In genomic region chr7:16412220-16412896, GRCm38 (mm10) we compare ENCODE assay signal across 17 mouse cellular contexts. TPM values are rescaled to one million over a fixed set of nuclear protein-coding genes. Genes with fewer than 3 reads are reported as not detected.
DNase-seq lines count a peak whose midpoint lies in the region; ATAC-seq and TF ChIP-seq lines count a peak whose summit lies in the region.
"Had no signal": no experiment of that assay in that cellular context is flagged by ENCODE, and none has a peak within 500 bp of the region (broad histone marks: within the 10 kb centered on the region; RNA-seq: fewer than 3 reads in every experiment).

No protein-coding gene starts in this region.

- 0 out of 2 replicates have a peak overlapping the region, but pooled peaks have one; percentile 3 for H3K27ac ChIP-seq in gastrocnemius, adult 2 months
- peak overlapping the region; percentile 33; the same call in 1 of the 2 replicates for H3K27ac ChIP-seq in neural tube, embryonic 13.5 days (replicated peaks)
- H3K27ac ChIP-seq in neural tube, embryonic 15.5 days (replicated peaks) = no peak overlapping the region
- no peak overlapping the region for H3K27ac ChIP-seq in lung, postnatal 0 days (ENCODE audit: low read length)
- H3K27ac ChIP-seq: hindbrain, embryonic 15.5 days had no signal

- TF ChIP-seq EP300 in lung, postnatal 0 days (IDR thresholded peaks at IDR 0.05) = no peak

- peaks cover 16% of the 10 kb centered on the region for H3K4me1 ChIP-seq in neural tube, embryonic 13.5 days (replicated peaks)
- peaks cover 24% of the 10 kb centered on the region for H3K4me1 ChIP-seq in neural tube, embryonic 15.5 days
- H3K4me1 ChIP-seq in lung, postnatal 0 days (ENCODE audit: insufficient read depth, low read depth, low read length) = peaks cover 12% of the 10 kb centered on the region; the same call in 1 of the 2 replicates

- no peak for DNase-seq in gastrocnemius, adult 2 months
- no peak for DNase-seq in gastrocnemius, postnatal 14 days
- peak; percentile 47 for DNase-seq in lung, postnatal 0 days (ENCODE audit: low spot score)
- no peak for DNase-seq in spleen, postnatal 36 days (ENCODE audit: low spot score in 2 of 2)
- DNase-seq in adrenal gland, postnatal 4 days (ENCODE audit: low spot score in 2 of 2) = no peak
- no peak for DNase-seq in left cerebral cortex, postnatal 10 days (ENCODE audit: extremely low spot score in 1 of 2, low spot score in 2 of 2)
- DNase-seq: adrenal gland, postnatal 25 days; B cell, adult 2 months; cerebellum, adult 9-10 months; gastrocnemius, postnatal 25 days; kidney, postnatal 36 days; left cerebral cortex, postnatal 4 days; thymus, postnatal 4 days had no signal

- no peaks in the 10 kb centered on the region for H3K9me3 ChIP-seq in neural tube, embryonic 13.5 days
- H3K9me3 ChIP-seq in neural tube, embryonic 15.5 days (replicated peaks) = no peaks in the 10 kb centered on the region
- H3K9me3 ChIP-seq in lung, postnatal 0 days (ENCODE audit: low read length) = no peaks in the 10 kb centered on the region
- H3K9me3 ChIP-seq: hindbrain, embryonic 15.5 days had no signal

- no peak overlapping the region for H3K4me3 ChIP-seq in gastrocnemius, adult 2 months
- H3K4me3 ChIP-seq in neural tube, embryonic 13.5 days = no peak overlapping the region
- H3K4me3 ChIP-seq in neural tube, embryonic 15.5 days (replicated peaks) = no peak overlapping the region
- no peak overlapping the region for H3K4me3 ChIP-seq in lung, postnatal 0 days (ENCODE audit: low read depth, low read length)
- H3K4me3 ChIP-seq: hindbrain, embryonic 15.5 days; myocyte had no signal

- no peak for TF ChIP-seq CTCF in gastrocnemius, adult 2 months (IDR thresholded peaks at IDR 0.05)
- TF ChIP-seq CTCF in lung, postnatal 0 days (IDR thresholded peaks at IDR 0.05) = no peak

- H3K36me3 ChIP-seq in neural tube, embryonic 13.5 days = peaks cover 12% of the 10 kb centered on the region
- H3K36me3 ChIP-seq in neural tube, embryonic 15.5 days = peaks cover 10% of the 10 kb centered on the region
- no peaks in the 10 kb centered on the region for H3K36me3 ChIP-seq in lung, postnatal 0 days (ENCODE audit: insufficient read depth, low read length)

- intact Hi-C loops in gastrocnemius, adult 2 months (cut with DNase I) = no loop called here
- intact Hi-C loops in gastrocnemius, postnatal 14 days (cut with DNase I; ENCODE audit: low total_unique reads) = no loop called here
- intact Hi-C loops in left cerebral cortex, postnatal 10 days (cut with DNase I) = no loop called here

- no peaks in the 10 kb centered on the region for H3K27me3 ChIP-seq in neural tube, embryonic 13.5 days
- no peaks in the 10 kb centered on the region for H3K27me3 ChIP-seq in neural tube, embryonic 15.5 days (replicated peaks)
- no peaks in the 10 kb centered on the region for H3K27me3 ChIP-seq in lung, postnatal 0 days (replicated peaks; ENCODE audit: insufficient read depth, low read length)
- H3K27me3 ChIP-seq: hindbrain, embryonic 15.5 days had no signal

- H3K9ac ChIP-seq in neural tube, embryonic 13.5 days = no peak overlapping the region
- no peak overlapping the region for H3K9ac ChIP-seq in neural tube, embryonic 15.5 days (replicated peaks)
- no peak overlapping the region for H3K9ac ChIP-seq in lung, postnatal 0 days (replicated peaks; ENCODE audit: low read depth)
- H3K9ac ChIP-seq: hindbrain, embryonic 15.5 days had no signal

- WGBS in neural tube, embryonic 13.5 days = 88% methylated on average over 8 of the region's 8 CpGs
- WGBS in neural tube, embryonic 15.5 days = 88% methylated on average over 8 of the region's 8 CpGs
- 73% methylated on average over 8 of the region's 8 CpGs for WGBS in lung, postnatal 0 days

- H3K4me2 ChIP-seq in neural tube, embryonic 13.5 days = no peak overlapping the region
- no peak overlapping the region for H3K4me2 ChIP-seq in neural tube, embryonic 15.5 days
- H3K4me2 ChIP-seq in lung, postnatal 0 days (replicated peaks; ENCODE audit: low read depth, low read length) = no peak overlapping the region
- H3K4me2 ChIP-seq: hindbrain, embryonic 15.5 days had no signal

- ATAC-seq in neural tube, embryonic 13.5 days (ENCODE audit: low read depth) = no peak
- no peak for ATAC-seq in neural tube, embryonic 15.5 days (ENCODE audit: low FRiP score)
- ATAC-seq in lung, postnatal 0 days = no peak

RNA-seq across cellular contexts. Expression of gene Zc3h4, which starts 11.6 kb away (rescaled TPM):
- total RNA-seq in gastrocnemius, adult 2 months (2021) = 10 to 100 TPM; 29.9 to 32.0 TPM
- 10 to 100 TPM; 27.9 to 28.5 TPM for total RNA-seq in gastrocnemius, postnatal 14 days (2021)
- polyA plus RNA-seq in neural tube, embryonic 13.5 days (2015; fragmentation: Nextera tagmentation; extraction: Ambion mirVana) = 16.8 and 19.9 TPM in 2 replicates
- polyA plus RNA-seq in neural tube, embryonic 15.5 days (2015; fragmentation: Nextera tagmentation; extraction: Ambion mirVana) = 14.5 and 17.3 TPM in 2 replicates
- polyA plus RNA-seq in lung, postnatal 0 days (2015; fragmentation: Nextera tagmentation; extraction: Ambion mirVana) = 7.9 and 8.2 TPM in 2 replicates
- 10 to 100 TPM; 60.7 to 62.1 TPM for total RNA-seq in adrenal gland, postnatal 4 days (2021)
- 10 to 100 TPM; 54.3 to 57.2 TPM for total RNA-seq in left cerebral cortex, postnatal 10 days (2021)

RNA-seq across cellular contexts. Expression of gene Sae1, which starts 24.8 kb away (rescaled TPM):
- total RNA-seq in gastrocnemius, adult 2 months (2021) = 10 to 100 TPM; 21.6 to 34.8 TPM
- total RNA-seq in gastrocnemius, postnatal 14 days (2021) = 10 to 100 TPM; 30.0 to 37.9 TPM
- 264 and 281 TPM in 2 replicates for polyA plus RNA-seq in neural tube, embryonic 13.5 days (2015; fragmentation: Nextera tagmentation; extraction: Ambion mirVana)
- 239 and 275 TPM in 2 replicates for polyA plus RNA-seq in neural tube, embryonic 15.5 days (2015; fragmentation: Nextera tagmentation; extraction: Ambion mirVana)
- polyA plus RNA-seq in lung, postnatal 0 days (2015; fragmentation: Nextera tagmentation; extraction: Ambion mirVana) = 84.8 and 92.3 TPM in 2 replicates
- total RNA-seq in adrenal gland, postnatal 4 days (2021) = 100 to 1,000 TPM; 100 to 101 TPM
- 100 to 1,000 TPM; 114 to 118 TPM for total RNA-seq in left cerebral cortex, postnatal 10 days (2021)

RNA-seq across cellular contexts. Expression of gene Tmem160, which starts 40.2 kb away (rescaled TPM):
- 10 to 100 TPM; 49.2 to 50.0 TPM for total RNA-seq in gastrocnemius, adult 2 months (2021)
- 10 to 100 TPM; 23.2 to 28.7 TPM for total RNA-seq in gastrocnemius, postnatal 14 days (2021)
- 54.6 and 59.0 TPM in 2 replicates for polyA plus RNA-seq in neural tube, embryonic 13.5 days (2015; fragmentation: Nextera tagmentation; extraction: Ambion mirVana)
- polyA plus RNA-seq in neural tube, embryonic 15.5 days (2015; fragmentation: Nextera tagmentation; extraction: Ambion mirVana) = 66.4 and 72.3 TPM in 2 replicates
- polyA plus RNA-seq in lung, postnatal 0 days (2015; fragmentation: Nextera tagmentation; extraction: Ambion mirVana) = 81.0 and 87.9 TPM in 2 replicates
- 10 to 100 TPM; 39.1 to 39.9 TPM for total RNA-seq in adrenal gland, postnatal 4 days (2021)
- 10 to 100 TPM; 96.3 to 98.3 TPM for total RNA-seq in left cerebral cortex, postnatal 10 days (2021)

Comparison
In these comparisons a context has a peak if more than half of its experiments do, and no peak if none do; other contexts are left out.
1. H3K27ac ChIP-seq: peak in gastrocnemius, adult 2 months (single experiment) and neural tube, embryonic 13.5 days (single experiment); none in neural tube, embryonic 15.5 days (single experiment) and lung, postnatal 0 days (single experiment).